Comparison of ENCODE assay signal across 9 mouse cellular contexts in the genomic region with DNA sequence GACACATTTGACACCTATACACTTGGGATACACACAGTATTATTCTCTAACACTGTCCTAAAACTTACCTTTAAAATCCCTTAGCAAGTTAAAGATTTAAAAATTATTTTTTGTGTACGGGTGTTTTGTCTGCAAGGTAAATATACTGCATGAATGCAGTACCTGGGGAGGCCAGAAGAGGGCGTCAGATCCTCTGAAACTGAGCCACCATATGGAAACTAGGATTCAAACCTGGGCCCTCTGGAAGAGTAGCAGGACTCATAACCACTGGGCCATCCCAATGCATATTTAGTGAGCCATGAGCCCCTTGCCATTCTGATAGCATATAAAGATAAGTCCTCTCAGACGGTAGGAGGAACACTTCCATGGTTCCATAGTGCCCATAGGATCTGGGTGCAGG. TPM values are rescaled to one million over a fixed set of nuclear protein-coding genes. Genes with fewer than 3 reads are reported as not detected.
DNase-seq lines count a peak whose midpoint lies in the region; ATAC-seq lines count a peak whose summit lies in the region.
"Had no signal": no experiment of that assay in that cellular context is flagged by ENCODE, and none has a peak within 500 bp of the region (broad histone marks: within the 10 kb centered on the region; RNA-seq: fewer than 3 reads in every experiment).

No protein-coding gene starts in this region.

- H3K4me1 ChIP-seq in heart, embryonic 14.5 days (ENCODE audit: control insufficient read depth in 2 of 2, insufficient read depth in 2 of 2, low read length in 2 of 2): peaks cover 11 to 18% of the 10 kb centered on the region in 2 experiments; a peak in 3 of 4 replicates
- H3K4me1 ChIP-seq in lung, embryonic 15.5 days: peaks cover 23% of the 10 kb centered on the region

- H3K27me3 ChIP-seq in heart, embryonic 14.5 days (ENCODE audit: control insufficient read depth, insufficient read depth, low read length): no peaks in the 10 kb centered on the region
- H3K27me3 ChIP-seq in lung, embryonic 15.5 days: no peaks in the 10 kb centered on the region
- H3K27me3 ChIP-seq: liver, embryonic 15.5 days had no signal

- no peak for ATAC-seq in heart, embryonic 14.5 days (ENCODE audit: insufficient number of reproducible peaks, insufficient read depth, low FRiP score, low read depth)
- ATAC-seq in lung, embryonic 15.5 days (ENCODE audit: borderline replicate concordance, extremely low read depth, low FRiP score, low TSS enrichment): 0 out of 2 replicates have a peak, but pooled peaks have one; percentile 4

- no peak overlapping the region for H3K9ac ChIP-seq in heart, embryonic 14.5 days (ENCODE audit: low read length)
- H3K9ac ChIP-seq in lung, embryonic 15.5 days: no peak overlapping the region
- H3K9ac ChIP-seq: liver, embryonic 15.5 days had no signal

- no peaks in the 10 kb centered on the region for H3K9me3 ChIP-seq in heart, embryonic 14.5 days (ENCODE audit: control insufficient read depth, low read length)
- H3K9me3 ChIP-seq in lung, embryonic 15.5 days: no peaks in the 10 kb centered on the region
- H3K9me3 ChIP-seq: liver, embryonic 15.5 days had no signal

- no peaks in the 10 kb centered on the region for H3K36me3 ChIP-seq in heart, embryonic 14.5 days (ENCODE audit: control insufficient read depth, insufficient read depth, low read length)
- H3K36me3 ChIP-seq in lung, embryonic 15.5 days: no peaks in the 10 kb centered on the region
- H3K36me3 ChIP-seq: liver, embryonic 15.5 days had no signal

- no peak overlapping the region for H3K4me3 ChIP-seq in heart, embryonic 14.5 days (ENCODE audit: control insufficient read depth in 1 of 2, insufficient read depth in 1 of 2, low read depth in 1 of 2, low read length in 2 of 2)
- H3K4me3 ChIP-seq in lung, embryonic 15.5 days: no peak overlapping the region
- H3K4me3 ChIP-seq: liver, embryonic 15.5 days had no signal

- 41% methylated on average over 3 of the region's 3 CpGs for WGBS in heart, embryonic 14.5 days
- WGBS in lung, embryonic 15.5 days: 37% methylated on average over 3 of the region's 3 CpGs

- H3K27ac ChIP-seq in heart, embryonic 14.5 days (replicated peaks in 1 of 2; ENCODE audit: control insufficient read depth in 1 of 2, insufficient read depth in 1 of 2, low read depth in 2 of 2, low read length in 2 of 2): peak overlapping the region; percentile 64 to 68
- H3K27ac ChIP-seq in lung, embryonic 15.5 days: peak overlapping the region; percentile 65
- H3K27ac ChIP-seq: liver, embryonic 15.5 days had no signal

- no peak overlapping the region for H3K4me2 ChIP-seq in heart, embryonic 14.5 days (ENCODE audit: low read length)
- no peak overlapping the region for H3K4me2 ChIP-seq in lung, embryonic 15.5 days

- DNase-seq in gastrocnemius, postnatal 10 days: peak; percentile 43
- DNase-seq in gastrocnemius, adult 18-20 months (ENCODE audit: low spot score): no peak
- DNase-seq in 3T3-L1 (ENCODE audit: low read depth, low spot score): peak; percentile 56
- peak; percentile 30 for DNase-seq in T-cell, adult 2 months (ENCODE audit: low spot score)
- no peak for DNase-seq in frontal cortex, adult 2 months (ENCODE audit: extremely low spot score in 1 of 2, low spot score in 1 of 2)
- DNase-seq in ovary, postnatal 14 days (ENCODE audit: low spot score): no peak

RNA-seq across cellular contexts. Expression of a gene that starts 33.8 kb away (rescaled TPM):
- 10 to 100 TPM; 12.6 to 17.3 TPM for total RNA-seq in gastrocnemius, postnatal 10 days (2021)
- 1 to 10 TPM; 2.4 to 3.3 TPM for total RNA-seq in gastrocnemius, adult 18-20 months (2021)
- 8.2 and 9.2 TPM in 2 replicates for polyA plus RNA-seq in heart, embryonic 14.5 days (2014; fragmentation: Nextera tagmentation; extraction: Ambion mirVana)
- polyA plus RNA-seq in lung, embryonic 15.5 days (2015; fragmentation: Nextera tagmentation; extraction: Ambion mirVana): 12.9 and 13.8 TPM in 2 replicates
- polyA plus RNA-seq in frontal cortex, adult 2 months (2012; rRNA removed): 19.5 and 21.7 TPM in 2 replicates

RNA-seq across cellular contexts. Expression of a gene that starts 44.2 kb away (rescaled TPM):
- total RNA-seq in gastrocnemius, postnatal 10 days (2021): 1 to 10 TPM; 3.8 to 4.0 TPM
- 1 to 10 TPM; 2.5 TPM for total RNA-seq in gastrocnemius, adult 18-20 months (2021)
- 3.6 TPM in 2 replicates for polyA plus RNA-seq in heart, embryonic 14.5 days (2014; fragmentation: Nextera tagmentation; extraction: Ambion mirVana)
- polyA plus RNA-seq in lung, embryonic 15.5 days (2015; fragmentation: Nextera tagmentation; extraction: Ambion mirVana): 2.5 TPM in 2 replicates
- 3.7 and 4.8 TPM in 2 replicates for polyA plus RNA-seq in frontal cortex, adult 2 months (2012; rRNA removed)

Comparison
In these comparisons a context has a peak if more than half of its experiments do, and no peak if none do; other contexts are left out.
1. DNase-seq: peak in gastrocnemius, postnatal 10 days (single experiment), 3T3-L1 (single experiment) and T-cell, adult 2 months (single experiment); none in gastrocnemius, adult 18-20 months (single experiment), frontal cortex, adult 2 months (0 of 2) and ovary, postnatal 14 days (single experiment).